Mouse (Mus musculus) megakaryocyte, embryonic 14.5 days (primary cell): Measurements from ENCODE around the gene Arhgap28.

Experiments used
- FLI1 ChIP-seq: IDR thresholded peaks from 2 replicates; pipeline ENCODE4 v1.6.1; 2012; ENCODE audit warnings: low read length, inconsistent platforms, mixed read lengths
- GATA1 ChIP-seq: IDR thresholded peaks from 3 replicates; pipeline ENCODE4 v1.6.1; 2012; ENCODE audit warnings: mixed read lengths, low read length, inconsistent platforms, borderline replicate concordance

DNA sequence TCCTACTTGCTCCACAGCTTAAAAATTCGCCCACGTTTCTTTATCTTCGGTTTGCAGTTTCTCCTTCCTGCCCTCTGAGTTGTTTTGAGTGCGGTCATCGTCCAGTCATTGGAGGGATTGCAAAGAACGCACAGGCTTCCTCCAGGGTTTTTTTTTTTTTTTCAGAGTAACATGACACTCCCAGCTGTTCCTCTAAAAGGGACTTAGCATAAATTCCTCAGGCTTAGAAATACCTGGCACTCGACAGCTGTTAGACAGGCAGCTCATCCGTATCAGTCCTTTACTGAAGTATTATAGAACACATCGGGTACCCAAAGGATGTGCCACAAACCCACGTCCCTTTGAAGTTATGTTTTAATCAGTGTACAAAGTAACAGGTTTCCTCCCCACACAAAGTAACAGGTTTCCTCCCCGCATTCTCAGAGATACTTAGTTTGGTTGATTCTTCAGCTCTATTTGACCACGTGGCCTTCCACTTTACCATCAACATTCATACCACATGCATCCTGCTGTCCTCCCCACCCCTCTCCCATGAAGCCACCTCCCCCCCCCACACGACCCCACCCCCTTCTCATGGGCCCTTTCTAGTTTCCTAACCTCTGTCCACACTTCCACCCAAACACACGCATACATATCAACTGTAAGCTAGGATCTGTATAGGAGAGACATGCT is 7.7 kb downstream of the Arhgap28 start:
- TF ChIP-seq GATA1 = no peak
- no peak for TF ChIP-seq FLI1
